Mouse (Mus musculus) limb, embryonic 10.5 days (tissue): ENCODE data around the gene Ptprt. TPM values are rescaled to one million over a fixed set of nuclear protein-coding genes. Genes with fewer than 3 reads are reported as not detected.

Source experiments
- DNase-seq: peaks from one replicate; pipeline ENCODE4 v3.0.0-alpha.2; 2017; ENCODE audit warnings: low spot score
- H3K27ac ChIP-seq: fragments of 300-500 bp; sonication (generic); 2 replicates; pipeline ENCODE4 v1.5.1; 2016; ENCODE audit warnings: mild to moderate bottlenecking
- H3K27me3 ChIP-seq: fragments of 300-500 bp; sonication (generic); 2 replicates; pipeline ENCODE4 v1.6.1; 2016; ENCODE audit warnings: low read depth, mild to moderate bottlenecking; ENCODE audit not compliant: poor library complexity, severe bottlenecking
- H3K36me3 ChIP-seq: fragments of 300-500 bp; sonication (generic); 2 replicates; pipeline ENCODE4 v1.6.1; 2016; ENCODE audit warnings: mild to moderate bottlenecking, moderate library complexity
- H3K4me1 ChIP-seq: fragments of 300-500 bp; sonication (generic); 2 replicates; pipeline ENCODE4 v1.6.1; 2016
- H3K4me3 ChIP-seq: fragments of 300-500 bp; sonication (generic); 2 replicates; pipeline ENCODE4 v1.5.1; 2016; ENCODE audit warnings: mild to moderate bottlenecking, moderate library complexity
- H3K9me3 ChIP-seq: fragments of 300-500 bp; sonication (generic); replicated peaks from 2 replicates; pipeline ENCODE4 v1.6.1; 2016; ENCODE audit warnings: mild to moderate bottlenecking
- WGBS: fragments of 180-500 bp; shearing (Covaris S2); methylation state at CpG from one replicate; pipeline ENCODE4 v1.1.7; 2016; 5-methylcytosine and 5-hydroxymethylcytosine counted together
- polyA plus RNA-seq: library from polyadenylated mRNA; unstranded; fragments of >200 nt; fragmentation: Nextera tagmentation; extraction: Ambion mirVana; gene quantifications from 2 replicates; pipeline ENCODE4 v1.2.1, GENCODE M21; 2016

The Ptprt gene
- polyA plus RNA-seq, 1 experiment from 2014 or later, result 1.0 TPM

DNA sequence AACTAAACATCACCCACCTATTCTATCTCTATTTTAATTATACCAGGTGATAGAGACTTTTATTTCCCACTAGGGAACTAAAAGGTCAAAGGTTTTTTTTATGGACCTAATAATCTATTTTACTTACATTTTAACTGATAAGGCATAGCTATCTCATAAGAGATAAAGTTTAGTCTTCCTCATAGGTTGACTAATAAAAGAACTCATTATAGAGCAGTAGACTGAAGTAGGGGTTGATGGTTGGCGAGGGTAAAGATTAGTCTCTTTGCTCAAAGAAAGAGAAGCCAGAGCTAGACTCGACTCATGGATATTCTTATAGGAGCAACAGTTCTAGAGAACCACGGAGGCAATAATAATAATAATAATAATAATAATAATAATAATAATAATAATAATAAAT is 1004.3 kb downstream of the Ptprt start:
- DNase-seq, result no peak
- H3K4me1 ChIP-seq, result 0 out of 2 replicates have a peak, but pooled peaks cover 2% of the 10 kb centered on the region
- no peaks in the 10 kb centered on the region for H3K27me3 ChIP-seq
- H3K9me3 ChIP-seq, result no peaks in the 10 kb centered on the region
- no peak overlapping the region for H3K4me3 ChIP-seq
- 96% methylated on average over 3 of the region's 3 CpGs for WGBS
- H3K27ac ChIP-seq, result no peak overlapping the region
- H3K36me3 ChIP-seq, result no peaks in the 10 kb centered on the region

- no peaks in the 10 kb centered on the region for H3K9me3 ChIP-seq
Observed at GRCm38 (mm10) chr2:161640805-161641204, 1020.1 kb downstream of the Ptprt start.

GRCm38 (mm10) chr2:161634084-161634483 is 1026.9 kb downstream of the Ptprt start:
- H3K27ac ChIP-seq, result no peak overlapping the region
- no peaks in the 10 kb centered on the region for H3K36me3 ChIP-seq
- no peak for DNase-seq
- no peak overlapping the region for H3K4me3 ChIP-seq
- no peaks in the 10 kb centered on the region for H3K27me3 ChIP-seq
- no peaks in the 10 kb centered on the region for H3K9me3 ChIP-seq
- WGBS, result 94% methylated on average over 2 of the region's 2 CpGs
- H3K4me1 ChIP-seq, result no peaks in the 10 kb centered on the region

More at GRCm38 (mm10) chr2:161640805-161641204, 1020.1 kb downstream of the Ptprt start:
- Histone ChIP-seq H3K36me3 (no peaks in the 10 kb centered on the region), H3K27ac (no peak overlapping the region), H3K4me3 (no peak overlapping the region), H3K27me3 (no peaks in the 10 kb centered on the region), H3K4me1 (no peaks in the 10 kb centered on the region)
- DNase-seq, result no peak
- WGBS, result 93% methylated on average over 2 of the region's 2 CpGs

- Histone ChIP-seq H3K4me3 (no peak overlapping the region), H3K27me3 (no peaks in the 10 kb centered on the region), H3K9me3 (no peaks in the 10 kb centered on the region), H3K4me1 (no peaks in the 10 kb centered on the region), H3K36me3 (no peaks in the 10 kb centered on the region), H3K27ac (no peak overlapping the region)
- WGBS, result 84% methylated on average over 1 of the region's 1 CpGs
- DNase-seq, result no peak
Observed at GRCm38 (mm10) chr2:161625896-161626295, 1035.1 kb downstream of the Ptprt start.

DNA sequence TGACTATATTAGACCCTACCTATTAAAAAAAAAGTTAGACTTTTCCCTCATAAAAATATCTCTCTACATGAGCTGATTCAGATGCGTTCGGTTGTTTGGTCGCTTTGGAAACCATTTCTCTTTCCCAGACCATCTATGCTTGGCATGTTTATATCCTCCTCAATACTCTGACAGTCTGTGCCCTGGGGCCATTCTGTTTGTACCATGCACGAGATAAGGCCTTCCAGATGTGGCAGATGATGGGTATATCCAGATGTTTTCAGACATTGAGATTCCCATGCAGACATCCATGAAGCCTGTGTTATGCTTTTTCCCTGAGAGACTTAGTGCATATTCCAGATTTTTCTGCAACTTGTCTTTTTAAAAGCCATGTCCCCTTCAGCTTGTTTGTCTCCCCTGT is 1052.5 kb downstream of the Ptprt start:
- Histone ChIP-seq H3K9me3 (no peaks in the 10 kb centered on the region), H3K27me3 (no peaks in the 10 kb centered on the region), H3K36me3 (no peaks in the 10 kb centered on the region), H3K27ac (no peak overlapping the region), H3K4me1 (no peaks in the 10 kb centered on the region), H3K4me3 (no peak overlapping the region)
- no peak for DNase-seq
- WGBS, result 79% methylated on average over 4 of the region's 4 CpGs

DNA sequence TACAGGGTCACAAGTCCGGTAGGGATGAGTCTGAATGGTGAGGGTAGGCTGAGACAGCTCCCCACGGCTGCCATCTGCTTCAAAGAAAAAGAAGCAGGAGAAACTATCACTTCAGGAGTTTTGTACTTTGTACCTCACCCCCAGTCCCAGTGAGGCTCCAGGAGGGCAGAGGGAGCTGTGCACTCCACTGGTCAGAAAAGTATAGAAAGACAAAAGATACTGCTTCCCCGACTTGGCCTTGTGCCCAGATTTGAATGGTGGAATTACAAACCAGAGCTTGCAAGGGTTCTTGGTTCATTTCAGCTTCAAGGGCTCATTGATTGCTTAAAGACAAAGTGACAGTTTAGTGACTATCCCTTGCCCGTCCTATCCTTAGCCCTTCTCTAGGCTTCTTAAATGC is 1053.6 kb downstream of the Ptprt start:
- H3K27me3 ChIP-seq, result no peaks in the 10 kb centered on the region
- DNase-seq, result no peak
- H3K4me3 ChIP-seq, result no peak overlapping the region
- no peaks in the 10 kb centered on the region for H3K36me3 ChIP-seq
- 89% methylated on average over 4 of the region's 4 CpGs for WGBS
- H3K27ac ChIP-seq, result no peak overlapping the region
- no peaks in the 10 kb centered on the region for H3K9me3 ChIP-seq
- no peaks in the 10 kb centered on the region for H3K4me1 ChIP-seq

DNA sequence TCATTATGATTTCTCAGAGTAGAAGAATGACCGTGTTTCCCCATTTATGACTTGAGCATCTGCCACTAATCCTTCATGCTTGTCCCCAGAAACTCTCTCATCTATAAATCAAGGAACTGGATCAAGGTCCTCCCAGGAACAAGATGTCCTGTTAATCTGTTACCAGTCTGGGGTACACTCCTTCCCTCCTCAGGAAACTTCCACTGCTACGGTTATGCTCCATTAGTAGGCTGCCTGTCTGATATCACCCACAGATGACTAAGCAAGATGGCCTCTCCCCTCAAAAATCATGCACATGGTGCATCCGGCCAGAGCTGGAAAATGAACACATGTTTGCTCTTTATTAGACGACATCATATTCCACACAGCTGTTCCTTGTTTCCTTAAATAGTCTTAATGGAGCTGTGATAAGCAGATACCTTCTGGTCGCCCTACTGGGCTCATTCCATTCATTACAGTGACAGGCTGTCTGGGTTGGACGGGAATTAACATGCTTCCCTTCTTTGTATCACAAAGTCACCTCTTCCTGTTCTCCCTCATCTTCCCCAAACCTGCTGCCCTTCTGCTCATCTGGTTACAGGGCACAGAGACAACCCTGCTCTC is 1060.6 kb downstream of the Ptprt start:
- no peak overlapping the region for H3K4me3 ChIP-seq
- H3K4me1 ChIP-seq, result no peaks in the 10 kb centered on the region
- H3K9me3 ChIP-seq, result no peaks in the 10 kb centered on the region
- 70% methylated on average over 6 of the region's 6 CpGs for WGBS
- no peak for DNase-seq
- no peaks in the 10 kb centered on the region for H3K27me3 ChIP-seq
- H3K27ac ChIP-seq, result no peak overlapping the region
- H3K36me3 ChIP-seq, result no peaks in the 10 kb centered on the region

GRCm38 (mm10) chr2:161593391-161594152 is 1067.4 kb downstream of the Ptprt start:
- no peaks in the 10 kb centered on the region for H3K9me3 ChIP-seq
- H3K27me3 ChIP-seq, result no peaks in the 10 kb centered on the region
- no peak for DNase-seq
- WGBS, result 86% methylated on average over 7 of the region's 7 CpGs
- no peak overlapping the region for H3K27ac ChIP-seq
- no peaks in the 10 kb centered on the region for H3K4me1 ChIP-seq
- no peak overlapping the region for H3K4me3 ChIP-seq
- H3K36me3 ChIP-seq, result no peaks in the 10 kb centered on the region

DNA sequence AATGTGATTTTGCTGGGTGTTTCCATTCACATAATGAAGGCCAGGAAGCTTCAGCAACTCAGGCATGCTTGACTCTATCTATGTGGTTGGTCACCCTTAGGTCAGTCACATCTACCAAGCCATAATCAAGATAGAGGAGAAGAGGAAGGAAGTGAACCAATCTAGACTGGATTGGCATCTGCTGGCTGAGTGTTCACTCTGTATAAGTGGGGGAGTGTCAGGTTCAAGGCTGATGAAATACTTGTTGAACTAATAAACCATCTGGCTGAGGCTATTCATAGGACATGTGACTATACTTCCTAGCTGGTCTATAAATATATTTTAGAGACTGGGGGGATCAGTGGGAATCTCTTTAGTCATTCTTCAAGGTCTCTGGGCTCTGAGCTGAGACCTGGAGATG is 1086.5 kb downstream of the Ptprt start:
- Histone ChIP-seq H3K4me1 (no peaks in the 10 kb centered on the region), H3K36me3 (no peaks in the 10 kb centered on the region), H3K9me3 (no peaks in the 10 kb centered on the region), H3K27ac (no peak overlapping the region), H3K27me3 (no peaks in the 10 kb centered on the region), H3K4me3 (no peak overlapping the region)
- DNase-seq, result no peak

DNA sequence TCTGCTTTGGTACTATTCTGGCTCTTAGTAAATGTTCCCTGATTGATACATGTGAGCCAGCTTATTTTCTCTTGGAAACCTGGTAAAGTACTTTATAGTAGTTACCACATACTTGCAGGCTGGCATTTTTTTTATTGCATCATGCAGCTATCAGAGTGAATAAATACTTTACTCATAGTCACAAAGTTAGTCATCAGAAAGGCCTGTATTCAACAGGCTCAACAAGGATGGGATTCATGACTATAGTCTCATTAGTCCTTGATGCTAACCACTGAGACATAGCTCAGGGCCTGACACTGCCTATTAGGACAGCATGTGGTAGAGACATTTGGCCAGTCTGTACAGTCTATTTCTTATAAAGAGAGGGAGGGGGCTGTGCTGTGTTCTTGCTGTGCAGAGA is 1088.7 kb downstream of the Ptprt start:
- no peak for DNase-seq
- Histone ChIP-seq H3K36me3 (no peaks in the 10 kb centered on the region), H3K9me3 (no peaks in the 10 kb centered on the region), H3K4me3 (no peak overlapping the region), H3K27ac (no peak overlapping the region), H3K27me3 (no peaks in the 10 kb centered on the region), H3K4me1 (no peaks in the 10 kb centered on the region)

- whole genome bisulfite sequencing, result 77% methylated on average over 10 of the region's 10 CpGs
Observed at GRCm38 (mm10) chr2:161570236-161570995, 1090.5 kb downstream of the Ptprt start.

DNA sequence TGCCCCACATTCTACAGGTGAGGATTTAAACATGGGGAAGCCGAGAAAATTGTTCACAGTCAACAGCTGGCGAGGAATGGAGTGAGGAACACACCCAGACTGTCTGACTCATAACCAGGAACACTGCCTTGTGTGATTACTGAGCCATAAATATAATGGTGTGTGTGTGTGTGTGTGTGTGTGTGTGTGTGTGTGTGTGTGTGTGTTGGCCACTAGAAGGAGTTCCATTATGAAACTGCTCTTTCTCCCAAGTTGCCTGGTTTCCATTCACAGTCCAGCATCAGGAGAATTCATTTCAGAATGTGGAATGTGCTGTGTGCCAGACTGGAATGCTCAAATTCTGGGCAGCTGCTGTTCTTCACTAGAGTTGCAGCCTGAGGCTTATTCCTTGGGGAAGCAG is 1099.4 kb downstream of the Ptprt start:
- H3K36me3 ChIP-seq, result no peaks in the 10 kb centered on the region
- no peak overlapping the region for H3K4me3 ChIP-seq
- H3K27me3 ChIP-seq, result no peaks in the 10 kb centered on the region
- no peak overlapping the region for H3K27ac ChIP-seq
- no peak for DNase-seq
- H3K4me1 ChIP-seq, result no peaks in the 10 kb centered on the region
- WGBS, result 90% methylated on average over 2 of the region's 2 CpGs
- no peaks in the 10 kb centered on the region for H3K9me3 ChIP-seq

More at GRCm38 (mm10) chr2:161570236-161570995, 1090.5 kb downstream of the Ptprt start:
- Histone ChIP-seq H3K4me1 (no peaks in the 10 kb centered on the region), H3K36me3 (no peaks in the 10 kb centered on the region), H3K27ac (no peak overlapping the region), H3K4me3 (no peak overlapping the region), H3K27me3 (no peaks in the 10 kb centered on the region), H3K9me3 (no peaks in the 10 kb centered on the region)
- no peak for DNase-seq

- WGBS, result 85% methylated on average over 4 of the region's 4 CpGs
- Histone ChIP-seq H3K4me3 (no peak overlapping the region), H3K27me3 (no peaks in the 10 kb centered on the region)
Observed at GRCm38 (mm10) chr2:161557874-161558273, 1103.1 kb downstream of the Ptprt start.

More at GRCm38 (mm10) chr2:161557874-161558273, 1103.1 kb downstream of the Ptprt start:
- H3K9me3 ChIP-seq, result no peaks in the 10 kb centered on the region
- no peak overlapping the region for H3K27ac ChIP-seq
- no peaks in the 10 kb centered on the region for H3K36me3 ChIP-seq
- no peak for DNase-seq
- no peaks in the 10 kb centered on the region for H3K4me1 ChIP-seq
